Mouse (Mus musculus) retina, embryonic 14.5 days (tissue): ENCODE results near the gene Ppp2ca.
"Not testable (repeated sequence)": the region's sequence is repeated elsewhere in the genome, so short reads cannot be mapped to it uniquely, and the experiment has no call there.

ENCODE experiments used
- DNase-seq: peaks from one replicate; pipeline ENCODE4 v3.0.0-alpha.2; 2015; ENCODE audit warnings: low spot score

The Ppp2ca gene

DNA sequence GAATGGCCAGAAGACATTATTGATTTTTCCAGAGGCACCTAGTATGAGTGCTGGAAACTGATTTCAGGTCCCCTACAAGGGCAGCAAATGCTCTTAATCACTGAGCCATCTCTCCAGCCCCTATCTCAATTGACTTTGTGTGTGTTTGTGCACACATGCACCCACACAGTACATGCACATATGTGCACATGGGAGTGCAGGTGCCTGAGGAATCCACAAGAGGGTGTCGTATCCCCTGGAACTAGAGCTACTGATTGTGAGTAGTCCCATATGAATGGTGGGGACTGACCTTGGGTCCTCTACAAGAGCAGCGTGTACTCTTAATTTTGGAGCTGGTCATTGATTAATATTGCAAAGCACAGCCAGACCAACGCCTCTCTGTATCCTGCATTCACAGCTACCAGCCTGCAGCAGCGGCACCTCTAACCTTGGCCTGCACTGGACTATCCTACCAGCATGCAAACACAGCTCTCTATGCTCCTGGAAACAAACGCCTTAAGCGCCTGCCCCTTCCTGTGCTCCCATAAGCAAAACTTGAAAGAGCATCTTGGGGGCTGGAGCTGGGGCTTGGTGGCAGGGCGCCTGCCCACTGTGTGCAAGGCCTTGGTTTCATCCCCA, 32.1 kb downstream of the Ppp2ca start:
- no peak for DNase-seq

DNA sequence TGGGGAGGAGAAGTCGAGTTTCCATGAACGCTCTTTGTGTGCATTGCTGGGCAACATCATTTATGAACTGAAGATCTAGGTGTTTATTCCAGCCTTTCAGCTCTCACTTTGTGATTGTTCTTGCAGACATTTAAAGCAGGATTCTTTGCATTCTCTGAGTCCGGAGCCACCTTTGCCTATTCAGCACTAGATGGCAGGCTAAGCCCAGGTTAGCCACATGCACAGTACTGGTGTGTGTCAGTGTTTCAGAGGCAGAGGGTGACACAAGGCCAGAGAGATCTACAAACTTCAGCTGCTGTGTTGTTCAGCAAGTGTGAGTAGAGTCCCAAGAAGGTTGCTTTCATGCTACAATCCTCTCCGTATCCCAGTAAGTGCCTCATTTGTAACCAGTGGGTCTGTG, 45.2 kb downstream of the Ppp2ca start:
- peak; percentile 54 for DNase-seq

DNA sequence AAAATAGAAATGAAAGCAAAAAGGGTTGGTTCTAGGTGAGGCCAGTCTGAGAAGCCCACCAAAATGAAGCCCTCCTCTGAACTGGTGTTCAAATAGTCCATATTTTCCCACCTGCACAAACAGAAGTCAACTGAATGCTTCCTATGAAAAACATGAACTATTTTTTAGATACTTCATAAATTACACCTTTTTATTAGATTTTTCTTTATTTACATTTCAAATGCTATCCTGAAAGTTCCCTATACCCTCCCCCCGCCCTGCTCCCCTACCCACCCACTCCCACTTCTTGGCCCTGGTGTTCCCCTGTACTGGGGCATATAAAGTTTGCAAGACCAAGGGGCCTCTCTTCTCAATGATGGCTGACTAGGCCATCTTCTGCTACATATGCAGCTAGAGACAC, 46.9 kb downstream of the Ppp2ca start, which contains the start of gene Olfr1373:
Gene Olfr1373 (minus strand): TSS at position 101 of the 400 bp plus-strand sequence.
- DNase-seq, result not testable (repeated sequence)

DNA sequence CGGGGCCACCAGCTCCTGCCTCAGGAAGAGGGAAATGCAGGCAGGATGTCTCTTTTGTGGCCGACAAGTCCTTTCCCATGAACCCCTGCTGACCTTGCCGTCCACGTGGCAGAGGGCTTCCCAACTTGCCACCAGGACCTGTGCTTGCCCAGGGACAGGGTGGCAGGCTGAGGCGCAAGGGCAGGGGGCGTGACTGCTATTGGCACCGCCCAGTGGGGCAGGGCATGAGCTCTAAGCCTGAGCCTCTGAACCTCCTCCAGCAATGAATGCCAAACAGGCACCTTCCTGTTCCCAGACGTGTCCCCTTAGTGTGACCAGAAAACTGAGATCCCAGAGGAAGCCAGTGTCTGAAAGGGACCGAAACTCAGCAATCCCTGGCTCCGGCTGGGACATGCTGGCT, 65.4 kb downstream of the Ppp2ca start:
- no peak for DNase-seq

DNA sequence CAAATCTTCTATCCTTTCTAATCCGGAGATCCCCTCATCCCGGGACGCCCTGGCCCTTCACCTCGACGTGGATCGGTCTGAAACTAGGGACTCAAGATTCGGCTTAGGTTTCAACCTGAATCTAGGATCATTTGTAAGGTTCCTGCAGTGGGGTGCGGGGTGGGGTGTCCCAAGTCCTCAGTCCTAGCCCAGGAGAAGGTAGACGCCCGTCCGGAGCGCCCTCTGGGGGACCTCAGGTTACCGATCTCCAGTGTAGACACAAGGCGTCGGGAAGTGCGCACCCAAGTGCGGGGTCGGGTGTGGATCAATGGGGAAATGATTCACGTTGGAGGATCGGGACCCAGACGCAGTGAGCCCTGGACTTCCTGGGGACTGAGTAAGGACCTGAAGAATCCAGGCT, 68.6 kb downstream of the Ppp2ca start:
- DNase-seq, result no peak

DNA sequence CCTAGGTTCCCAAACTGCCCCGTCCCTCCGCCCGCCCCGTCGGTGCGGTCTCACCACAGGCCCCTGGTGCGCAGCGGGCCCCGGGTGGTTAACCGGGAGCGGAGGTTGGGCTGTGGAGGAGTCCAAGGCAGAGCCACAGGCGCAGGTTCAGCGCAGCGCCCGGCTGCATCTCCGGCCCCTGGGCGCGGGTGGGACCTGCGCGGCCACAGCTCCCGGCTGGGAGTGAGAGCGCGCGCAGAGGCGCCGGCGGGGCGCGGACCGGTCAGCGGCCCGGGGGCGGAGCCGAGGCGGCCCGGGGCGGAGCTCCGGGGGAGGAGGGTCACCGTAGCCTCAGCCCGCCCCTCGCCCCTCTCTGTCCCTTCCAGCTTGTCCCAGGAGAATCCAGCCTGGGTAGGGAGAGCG, 69.4 kb downstream of the Ppp2ca start:
- DNase-seq, result peak; percentile 43

DNA sequence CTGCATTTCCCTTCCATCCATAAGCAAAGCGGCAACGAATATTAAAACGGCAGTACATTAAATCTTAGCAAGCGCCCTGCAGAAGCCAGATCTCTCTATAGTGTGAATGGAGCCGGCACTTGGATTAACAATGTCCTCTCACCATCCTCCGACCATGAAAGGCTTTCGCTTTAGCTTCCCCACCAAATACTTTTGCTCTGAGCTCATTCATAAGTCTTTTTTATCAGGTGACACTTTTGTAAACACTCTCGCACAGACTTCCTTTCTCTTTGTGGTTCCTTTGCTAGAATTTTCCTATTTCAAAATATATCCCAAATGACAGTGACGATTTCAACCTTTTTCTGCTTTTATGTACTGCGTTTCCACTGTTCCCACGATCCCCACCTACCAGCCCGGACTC, 70.0 kb downstream of the Ppp2ca start:
- DNase-seq, result peak; percentile 30
